Mouse (Mus musculus) limb, embryonic 14.5 days (tissue): Measurements from ENCODE around the gene Plaa. TPM values are rescaled to one million over a fixed set of nuclear protein-coding genes. Genes with fewer than 3 reads are reported as not detected.
A peak's percentile ranks its signal among the peaks of the same experiment; 100 is the strongest.

Experiments used
- ATAC-seq: fragments of 200-750 bp; cut with Nextera tagmentation; 2 replicates; pipeline ENCODE4 v1.8.0; 2017; ENCODE audit warnings: low read depth, moderate number of reproducible peaks, moderate TSS enrichment; ENCODE audit not compliant: low FRiP score
- DNase-seq: peaks from one replicate; pipeline ENCODE4 v3.0.0-alpha.2; 2015; ENCODE audit warnings: low spot score
- H3K27ac ChIP-seq: fragments of 300-500 bp; sonication (generic); replicated peaks from 2 replicates; pipeline ENCODE4 v1.5.1; 2014; ENCODE audit warnings: low read depth, mild to moderate bottlenecking, low read length, moderate library complexity, mixed read lengths
- H3K27me3 ChIP-seq: fragments of 300-500 bp; sonication (generic); 2 replicates; pipeline ENCODE4 v1.6.1; 2014; ENCODE audit warnings: low read length, mixed read lengths; ENCODE audit not compliant: control insufficient read depth, insufficient read depth
- H3K36me3 ChIP-seq: fragments of 300-500 bp; sonication (generic); 2 replicates; pipeline ENCODE4 v1.6.1; 2014; ENCODE audit warnings: mild to moderate bottlenecking, low read length, moderate library complexity, mixed read lengths; ENCODE audit not compliant: control insufficient read depth, insufficient read depth
- H3K4me1 ChIP-seq: fragments of 300-500 bp; sonication (generic); 2 replicates; pipeline ENCODE4 v1.6.1; 2014; ENCODE audit warnings: antibody characterized with exemption, low read length, mixed read lengths; ENCODE audit not compliant: control insufficient read depth, insufficient read depth
- H3K4me2 ChIP-seq: fragments of 300-500 bp; sonication (generic); replicated peaks from 2 replicates; pipeline ENCODE4 v1.6.1; 2014; ENCODE audit warnings: low read depth, mild to moderate bottlenecking, low read length, moderate library complexity; ENCODE audit not compliant: severe bottlenecking
- H3K4me3 ChIP-seq: fragments of 300-500 bp; sonication (generic); replicated peaks from 2 replicates; pipeline ENCODE4 v1.5.1; 2014; ENCODE audit warnings: low read length
- H3K9ac ChIP-seq: fragments of 300-500 bp; sonication (generic); 2 replicates; pipeline ENCODE4 v1.6.1; 2014; ENCODE audit warnings: mild to moderate bottlenecking, low read depth, low read length, moderate library complexity; ENCODE audit not compliant: severe bottlenecking
- H3K9me3 ChIP-seq: fragments of 300-500 bp; sonication (generic); 2 replicates; pipeline ENCODE4 v1.6.1; 2016; ENCODE audit warnings: low read length; ENCODE audit not compliant: control insufficient read depth
- POLR2A ChIP-seq: fragments of 200-500 bp; IDR thresholded peaks from 2 replicates; pipeline ENCODE4 v1.8.0; 2012; ENCODE audit warnings: inconsistent platforms, mild to moderate bottlenecking, moderate library complexity, borderline replicate concordance; ENCODE audit not compliant: insufficient read depth, insufficient read length; ENCODE audit errors: extremely low read depth
- WGBS: fragments of 180-500 bp; shearing (Covaris S2); extraction: QIAGEN DNeasy Blood & Tissue Kit; methylation state at CpG from one replicate; pipeline ENCODE4 v1.1.7; 2014; 5-methylcytosine and 5-hydroxymethylcytosine counted together
- polyA plus RNA-seq, 2 experiments: library from polyadenylated mRNA; depleted of rRNA in 1 of 2; stranded (reverse) in 1 of 2; unstranded in 1 of 2; fragments of >200 nt; fragmentation: Nextera tagmentation in 1 of 2; extraction: Ambion mirVana in 1 of 2; gene quantifications; 2 replicates each; pipeline versions ENCODE4 v1.2.1 to v1.2.3; 2012 to 2014

The Plaa gene
- polyA plus RNA-seq, 2 experiments, result 39.3 to 57.3 TPM

- Histone ChIP-seq H3K4me2 (no peak overlapping the region), H3K27me3 (no peaks in the 10 kb centered on the region), H3K4me1 (no peaks in the 10 kb centered on the region), H3K4me3 (no peak overlapping the region), H3K9ac (no peak overlapping the region), H3K9me3 (no peaks in the 10 kb centered on the region), H3K27ac (no peak overlapping the region), H3K36me3 (peaks cover 14% of the 10 kb centered on the region)
- no peak for TF ChIP-seq POLR2A
- ATAC-seq (no peak), DNase-seq (no peak)
Measured at GRCm38 (mm10) chr4:94564297-94564696, 38.7 kb downstream of the Plaa start.

GRCm38 (mm10) chr4:94561954-94562648, 40.9 kb downstream of the Plaa start:
- Histone ChIP-seq H3K9me3 (no peaks in the 10 kb centered on the region), H3K36me3 (no peaks in the 10 kb centered on the region), H3K4me1 (no peaks in the 10 kb centered on the region), H3K27me3 (no peaks in the 10 kb centered on the region), H3K27ac (no peak overlapping the region), H3K9ac (no peak overlapping the region), H3K4me2 (no peak overlapping the region), H3K4me3 (no peak overlapping the region)
- 65% methylated on average over 7 of the region's 7 CpGs for WGBS
- ATAC-seq (no peak), DNase-seq (no peak)
- no peak for TF ChIP-seq POLR2A

DNA sequence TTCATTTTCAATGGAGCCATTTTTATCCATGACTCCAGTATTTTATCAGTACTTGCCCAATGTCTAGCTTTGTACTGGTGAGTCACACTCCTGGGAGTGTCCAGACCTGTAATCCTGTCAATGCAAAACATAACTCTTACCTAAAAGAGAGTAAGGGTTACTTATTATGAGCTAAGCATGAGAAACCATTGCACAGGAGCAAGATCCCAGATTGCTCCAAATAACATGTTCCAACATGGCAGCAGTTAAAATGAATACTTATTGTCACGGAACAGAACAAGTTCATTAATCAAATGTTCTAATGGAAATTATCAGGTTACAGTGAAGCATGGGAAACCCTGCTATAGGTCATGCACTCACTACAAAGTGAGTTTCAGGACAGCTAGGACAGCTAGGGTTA, 42.7 kb downstream of the Plaa start:
- Histone ChIP-seq H3K27me3 (no peaks in the 10 kb centered on the region), H3K9me3 (no peaks in the 10 kb centered on the region), H3K36me3 (no peaks in the 10 kb centered on the region), H3K4me3 (no peak overlapping the region), H3K4me2 (no peak overlapping the region), H3K27ac (no peak overlapping the region), H3K4me1 (no peaks in the 10 kb centered on the region), H3K9ac (no peak overlapping the region)
- DNase-seq, result no peak
- 71% methylated on average over 1 of the region's 1 CpGs for WGBS
- no peak for TF ChIP-seq POLR2A
- no peak for ATAC-seq

GRCm38 (mm10) chr4:94559266-94559665, 43.8 kb downstream of the Plaa start:
- no peak overlapping the region for H3K9ac ChIP-seq
- ATAC-seq (no peak), DNase-seq (no peak)
- 82% methylated on average over 2 of the region's 2 CpGs for WGBS
- no peak overlapping the region for H3K4me3 ChIP-seq
- H3K9me3 ChIP-seq, result no peaks in the 10 kb centered on the region
- H3K4me1 ChIP-seq, result no peaks in the 10 kb centered on the region
- no peaks in the 10 kb centered on the region for H3K27me3 ChIP-seq
- H3K27ac ChIP-seq, result no peak overlapping the region
- no peaks in the 10 kb centered on the region for H3K36me3 ChIP-seq
- TF ChIP-seq POLR2A, result no peak
- H3K4me2 ChIP-seq, result no peak overlapping the region

- ATAC-seq (no peak), DNase-seq (no peak)
- H3K27me3 ChIP-seq, result no peaks in the 10 kb centered on the region
- H3K9me3 ChIP-seq, result no peaks in the 10 kb centered on the region
- H3K4me2 ChIP-seq, result peak overlapping the region; percentile 47
- H3K9ac ChIP-seq, result no peak overlapping the region
- 75% methylated on average over 7 of the region's 7 CpGs for WGBS
- no peaks in the 10 kb centered on the region for H3K4me1 ChIP-seq
- peak overlapping the region; percentile 86 for H3K4me3 ChIP-seq
- H3K36me3 ChIP-seq, result no peaks in the 10 kb centered on the region
- no peak for TF ChIP-seq POLR2A
- no peak overlapping the region for H3K27ac ChIP-seq
Measured at GRCm38 (mm10) chr4:94557145-94557544, 45.9 kb downstream of the Plaa start.
